Mouse (Mus musculus): ENCODE measurements around the gene Mak. TPM values are rescaled to one million over a fixed set of nuclear protein-coding genes. Genes with fewer than 3 reads are reported as not detected.

Mak gene
- polyA plus RNA-seq, 1 experiment from 2014 or later, result 0.39 TPM

GRCm38 (mm10) chr13:41080700-41081099 lies 1.2 kb upstream of the Mak start:
- Histone ChIP-seq H3K4me3 (ENCODE audit: low read depth, low read length) (no peak overlapping the region), H3K27ac (ENCODE audit: low read depth) (no peak overlapping the region), H3K4me2 (ENCODE audit: low read length) (no peak overlapping the region), H3K9me3 (ENCODE audit: control insufficient read depth, low read length) (no peaks in the 10 kb centered on the region), H3K4me1 (replicated peaks; ENCODE audit: control insufficient read depth, insufficient read depth, low read length) (no peaks in the 10 kb centered on the region), H3K36me3 (ENCODE audit: control insufficient read depth, insufficient read depth, low read length) (no peaks in the 10 kb centered on the region), H3K9ac (ENCODE audit: low read length) (no peak overlapping the region), H3K27me3 (replicated peaks; ENCODE audit: control insufficient read depth, insufficient read depth, low read length) (peaks cover 8% of the 10 kb centered on the region)
- WGBS, result 90% methylated on average over 6 of the region's 6 CpGs
- no peak for DNase-seq (ENCODE audit: low spot score)
- ATAC-seq (replicated peaks; ENCODE audit: low FRiP score, low TSS enrichment, low read depth), result no peak

- no peak for ATAC-seq (replicated peaks; ENCODE audit: low FRiP score, low TSS enrichment, low read depth)
- no peak for DNase-seq (ENCODE audit: low spot score)
- Histone ChIP-seq H3K36me3 (ENCODE audit: control insufficient read depth, insufficient read depth, low read length) (no peaks in the 10 kb centered on the region), H3K4me3 (ENCODE audit: low read depth, low read length) (no peak overlapping the region), H3K27me3 (replicated peaks; ENCODE audit: control insufficient read depth, insufficient read depth, low read length) (peaks cover 8% of the 10 kb centered on the region), H3K9ac (ENCODE audit: low read length) (no peak overlapping the region), H3K4me2 (ENCODE audit: low read length) (peak overlapping the region; percentile 81), H3K4me1 (replicated peaks; ENCODE audit: control insufficient read depth, insufficient read depth, low read length) (no peaks in the 10 kb centered on the region), H3K9me3 (ENCODE audit: control insufficient read depth, low read length) (no peaks in the 10 kb centered on the region), H3K27ac (ENCODE audit: low read depth) (no peak overlapping the region)
- 59% methylated on average over 5 of the region's 5 CpGs for WGBS
Measured at GRCm38 (mm10) chr13:41079859-41080258, 353 bp upstream of the Mak start.

- no peak overlapping the region for H3K27ac ChIP-seq (ENCODE audit: low read depth)
- ATAC-seq (replicated peaks; ENCODE audit: low FRiP score, low TSS enrichment, low read depth), result no peak; the same call in 1 of the 2 replicates
- H3K27me3 ChIP-seq (replicated peaks; ENCODE audit: control insufficient read depth, insufficient read depth, low read length), result peaks cover 8% of the 10 kb centered on the region
- H3K9me3 ChIP-seq (ENCODE audit: control insufficient read depth, low read length), result no peaks in the 10 kb centered on the region
- H3K4me3 ChIP-seq (ENCODE audit: low read depth, low read length), result peak overlapping the region; percentile 43
- H3K9ac ChIP-seq (ENCODE audit: low read length), result peak overlapping the region; percentile 43
- peak; percentile 55 for DNase-seq (ENCODE audit: low spot score)
- WGBS, result 9% methylated on average over 24 of the region's 24 CpGs
- H3K4me2 ChIP-seq (ENCODE audit: low read length), result peak overlapping the region; percentile 81
- no peaks in the 10 kb centered on the region for H3K4me1 ChIP-seq (replicated peaks; ENCODE audit: control insufficient read depth, insufficient read depth, low read length)
- no peaks in the 10 kb centered on the region for H3K36me3 ChIP-seq (ENCODE audit: control insufficient read depth, insufficient read depth, low read length)
Measured at GRCm38 (mm10) chr13:41078690-41079420, 651 bp downstream of the Mak start.

GRCm38 (mm10) chr13:41077921-41078320 lies 1.6 kb downstream of the Mak start:
- ATAC-seq (replicated peaks; ENCODE audit: low FRiP score, low TSS enrichment, low read depth), result no peak
- 67% methylated on average over 9 of the region's 9 CpGs for WGBS

GRCm38 (mm10) chr13:41073819-41074218 lies 5.7 kb downstream of the Mak start:
- Histone ChIP-seq H3K36me3 (ENCODE audit: control insufficient read depth, insufficient read depth, low read length) (no peaks in the 10 kb centered on the region), H3K4me3 (ENCODE audit: low read depth, low read length) (no peak overlapping the region), H3K27ac (ENCODE audit: low read depth) (no peak overlapping the region), H3K9ac (ENCODE audit: low read length) (no peak overlapping the region), H3K9me3 (ENCODE audit: control insufficient read depth, low read length) (no peaks in the 10 kb centered on the region), H3K4me2 (ENCODE audit: low read length) (no peak overlapping the region), H3K27me3 (replicated peaks; ENCODE audit: control insufficient read depth, insufficient read depth, low read length) (peaks cover 7% of the 10 kb centered on the region), H3K4me1 (replicated peaks; ENCODE audit: control insufficient read depth, insufficient read depth, low read length) (no peaks in the 10 kb centered on the region)
- ATAC-seq (replicated peaks; ENCODE audit: low FRiP score, low TSS enrichment, low read depth) (no peak), DNase-seq (ENCODE audit: low spot score) (no peak)
- WGBS, result 84% methylated on average over 5 of the region's 5 CpGs

More at GRCm38 (mm10) chr13:41077921-41078320, 1.6 kb downstream of the Mak start:
- Histone ChIP-seq H3K9ac (ENCODE audit: low read length) (no peak overlapping the region), H3K27ac (ENCODE audit: low read depth) (no peak overlapping the region), H3K36me3 (ENCODE audit: control insufficient read depth, insufficient read depth, low read length) (no peaks in the 10 kb centered on the region), H3K9me3 (ENCODE audit: control insufficient read depth, low read length) (no peaks in the 10 kb centered on the region), H3K4me2 (ENCODE audit: low read length) (no peak overlapping the region), H3K27me3 (replicated peaks; ENCODE audit: control insufficient read depth, insufficient read depth, low read length) (peaks cover 8% of the 10 kb centered on the region), H3K4me3 (ENCODE audit: low read depth, low read length) (no peak overlapping the region), H3K4me1 (replicated peaks; ENCODE audit: control insufficient read depth, insufficient read depth, low read length) (no peaks in the 10 kb centered on the region)
- no peak for DNase-seq (ENCODE audit: low spot score)

GRCm38 (mm10) chr13:41071617-41072016 lies 7.9 kb downstream of the Mak start:
- H3K27ac ChIP-seq (ENCODE audit: low read depth), result no peak overlapping the region
- no peak overlapping the region for H3K4me2 ChIP-seq (ENCODE audit: low read length)
- no peaks in the 10 kb centered on the region for H3K36me3 ChIP-seq (ENCODE audit: control insufficient read depth, insufficient read depth, low read length)
- H3K4me1 ChIP-seq (replicated peaks; ENCODE audit: control insufficient read depth, insufficient read depth, low read length), result no peaks in the 10 kb centered on the region
- no peak overlapping the region for H3K9ac ChIP-seq (ENCODE audit: low read length)
- WGBS, result 93% methylated on average over 11 of the region's 11 CpGs
- H3K9me3 ChIP-seq (ENCODE audit: control insufficient read depth, low read length), result no peaks in the 10 kb centered on the region
- ATAC-seq (replicated peaks; ENCODE audit: low FRiP score, low TSS enrichment, low read depth) (no peak), DNase-seq (ENCODE audit: low spot score) (no peak)
- H3K27me3 ChIP-seq (replicated peaks; ENCODE audit: control insufficient read depth, insufficient read depth, low read length), result no peaks in the 10 kb centered on the region
- H3K4me3 ChIP-seq (ENCODE audit: low read depth, low read length), result no peak overlapping the region

- Histone ChIP-seq H3K9me3 (ENCODE audit: control insufficient read depth, low read length) (no peaks in the 10 kb centered on the region), H3K4me1 (replicated peaks; ENCODE audit: control insufficient read depth, insufficient read depth, low read length) (no peaks in the 10 kb centered on the region), H3K9ac (ENCODE audit: low read length) (no peak overlapping the region), H3K27ac (ENCODE audit: low read depth) (no peak overlapping the region), H3K4me3 (ENCODE audit: low read depth, low read length) (no peak overlapping the region), H3K36me3 (ENCODE audit: control insufficient read depth, insufficient read depth, low read length) (no peaks in the 10 kb centered on the region), H3K4me2 (ENCODE audit: low read length) (no peak overlapping the region), H3K27me3 (replicated peaks; ENCODE audit: control insufficient read depth, insufficient read depth, low read length) (no peaks in the 10 kb centered on the region)
- no peak for DNase-seq (ENCODE audit: low spot score)
- WGBS, result 98% methylated on average over 4 of the region's 4 CpGs
- no peak for ATAC-seq (replicated peaks; ENCODE audit: low FRiP score, low TSS enrichment, low read depth)
Measured at GRCm38 (mm10) chr13:41067618-41068017, 11.9 kb downstream of the Mak start.

GRCm38 (mm10) chr13:41051965-41052364 lies 27.5 kb downstream of the Mak start:
- no peaks in the 10 kb centered on the region for H3K4me1 ChIP-seq (replicated peaks; ENCODE audit: control insufficient read depth, insufficient read depth, low read length)
- WGBS, result 83% methylated on average over 5 of the region's 5 CpGs
- no peak overlapping the region for H3K9ac ChIP-seq (ENCODE audit: low read length)
- H3K4me2 ChIP-seq (ENCODE audit: low read length), result no peak overlapping the region
- H3K4me3 ChIP-seq (ENCODE audit: low read depth, low read length), result no peak overlapping the region
- DNase-seq (ENCODE audit: low spot score) (no peak), ATAC-seq (replicated peaks; ENCODE audit: low FRiP score, low TSS enrichment, low read depth) (no peak)
- no peaks in the 10 kb centered on the region for H3K27me3 ChIP-seq (replicated peaks; ENCODE audit: control insufficient read depth, insufficient read depth, low read length)
- H3K9me3 ChIP-seq (ENCODE audit: control insufficient read depth, low read length), result no peaks in the 10 kb centered on the region
- H3K27ac ChIP-seq (ENCODE audit: low read depth), result no peak overlapping the region
- H3K36me3 ChIP-seq (ENCODE audit: control insufficient read depth, insufficient read depth, low read length), result no peaks in the 10 kb centered on the region

GRCm38 (mm10) chr13:41047280-41047679 lies 32.2 kb downstream of the Mak start:
- ATAC-seq (replicated peaks; ENCODE audit: low FRiP score, low TSS enrichment, low read depth) (no peak), DNase-seq (ENCODE audit: low spot score) (no peak)
- no peaks in the 10 kb centered on the region for H3K36me3 ChIP-seq (ENCODE audit: control insufficient read depth, insufficient read depth, low read length)
- H3K9ac ChIP-seq (ENCODE audit: low read length), result no peak overlapping the region
- H3K9me3 ChIP-seq (ENCODE audit: control insufficient read depth, low read length), result no peaks in the 10 kb centered on the region
- H3K27ac ChIP-seq (ENCODE audit: low read depth), result no peak overlapping the region
- no peaks in the 10 kb centered on the region for H3K4me1 ChIP-seq (replicated peaks; ENCODE audit: control insufficient read depth, insufficient read depth, low read length)
- 86% methylated on average over 6 of the region's 6 CpGs for WGBS
- H3K4me2 ChIP-seq (ENCODE audit: low read length), result no peak overlapping the region
- H3K27me3 ChIP-seq (replicated peaks; ENCODE audit: control insufficient read depth, insufficient read depth, low read length), result no peaks in the 10 kb centered on the region
- H3K4me3 ChIP-seq (ENCODE audit: low read depth, low read length), result no peak overlapping the region
